Mouse (Mus musculus) stomach, postnatal 0 days (tissue): ENCODE results near the gene Tpcn1. TPM values are rescaled to one million over a fixed set of nuclear protein-coding genes. Genes with fewer than 3 reads are reported as not detected.
A peak's percentile ranks its signal among the peaks of the same experiment; 100 is the strongest.
"Not testable (repeated sequence)": the region's sequence is repeated elsewhere in the genome, so short reads cannot be mapped to it uniquely, and the experiment has no call there.

Source experiments
- ATAC-seq: fragments of 200-750 bp; cut with Nextera tagmentation; 2 replicates; pipeline ENCODE4 v1.8.0; 2017; ENCODE audit not compliant: low FRiP score, low TSS enrichment
- DNase-seq: peaks from one replicate; pipeline ENCODE4 v3.0.0-alpha.2; 2016; ENCODE audit warnings: low spot score
- H3K27ac ChIP-seq: fragments of 300-500 bp; sonication (generic); replicated peaks from 2 replicates; pipeline ENCODE4 v1.5.1; 2014; ENCODE audit warnings: mild to moderate bottlenecking, control low read depth
- H3K27me3 ChIP-seq: fragments of 300-500 bp; sonication (generic); 2 replicates; pipeline ENCODE4 v1.6.1; 2014; ENCODE audit warnings: low read length; ENCODE audit not compliant: control insufficient read depth, insufficient read depth
- H3K36me3 ChIP-seq: fragments of 300-500 bp; sonication (generic); 2 replicates; pipeline ENCODE4 v1.6.1; 2014; ENCODE audit warnings: low read length, mixed read lengths; ENCODE audit not compliant: control insufficient read depth, insufficient read depth
- H3K4me1 ChIP-seq: fragments of 300-500 bp; sonication (generic); replicated peaks from 2 replicates; pipeline ENCODE4 v1.6.1; 2014; ENCODE audit warnings: antibody characterized with exemption; ENCODE audit not compliant: control insufficient read depth, insufficient read depth
- H3K4me2 ChIP-seq: fragments of 300-500 bp; sonication (generic); replicated peaks from 2 replicates; pipeline ENCODE4 v1.6.1; 2014; ENCODE audit warnings: low read depth, mild to moderate bottlenecking, control low read depth, moderate library complexity
- H3K4me3 ChIP-seq: fragments of 300-500 bp; sonication (generic); 2 replicates; pipeline ENCODE4 v1.5.1; 2014; ENCODE audit warnings: low read depth, low read length, control low read depth
- H3K9ac ChIP-seq: fragments of 300-500 bp; sonication (generic); 2 replicates; pipeline ENCODE4 v1.6.1; 2014; ENCODE audit warnings: mild to moderate bottlenecking, low read length, control low read depth, mixed read lengths
- H3K9me3 ChIP-seq: fragments of 300-500 bp; sonication (generic); 2 replicates; pipeline ENCODE4 v1.6.1; 2016; ENCODE audit warnings: low read length; ENCODE audit not compliant: control insufficient read depth
- CTCF ChIP-seq: IDR thresholded peaks from 2 replicates; pipeline ENCODE4 v1.5.1; 2016; ENCODE audit warnings: antibody characterized with exemption, low read depth, mild to moderate bottlenecking, moderate library complexity
- EP300 ChIP-seq: optimal IDR thresholded peaks from 2 replicates; pipeline ENCODE3; 2016; ENCODE audit warnings: antibody characterized with exemption
- WGBS: fragments of 180-500 bp; shearing (Covaris S2); extraction: QIAGEN DNeasy Blood & Tissue Kit; methylation state at CpG from one replicate; pipeline ENCODE4 v1.1.7; 2014; 5-methylcytosine and 5-hydroxymethylcytosine counted together
- polyA plus RNA-seq: library from polyadenylated mRNA; unstranded; fragments of >200 nt; fragmentation: Nextera tagmentation; extraction: Ambion mirVana; gene quantifications from 2 replicates; pipeline ENCODE4 v1.2.1, GENCODE M21; 2015

Gene Tpcn1
- polyA plus RNA-seq, 1 experiment from 2014 or later, result 12.7 TPM

DNA sequence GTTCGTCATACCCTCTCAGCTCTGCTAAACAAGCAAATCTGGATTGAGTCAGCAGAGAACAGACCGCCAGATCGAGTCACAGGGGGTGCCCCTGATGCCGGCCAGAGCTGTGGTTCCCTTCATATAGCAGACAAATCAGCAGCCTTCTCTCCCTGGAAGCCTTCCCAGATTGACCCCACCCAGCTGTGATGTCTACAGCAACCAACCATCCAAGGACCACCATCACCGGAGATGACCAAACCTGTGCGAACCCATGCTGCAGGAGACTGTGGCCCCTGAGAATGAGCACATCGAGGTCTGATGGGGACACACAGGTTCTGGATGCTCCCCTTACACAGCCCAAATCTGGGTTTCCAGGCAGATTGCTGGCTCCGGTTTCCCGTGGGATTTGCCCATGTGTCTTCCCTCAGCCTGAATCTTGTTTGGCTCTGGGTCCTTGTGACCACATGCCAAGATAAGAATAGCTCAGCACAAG lies 86.3 kb downstream of the Tpcn1 start:
- DNase-seq (no peak), ATAC-seq (no peak)
- Histone ChIP-seq H3K36me3 (no peaks in the 10 kb centered on the region), H3K4me1 (0 out of 2 replicates have a peak, but pooled peaks cover 6% of the 10 kb centered on the region), H3K9me3 (no peaks in the 10 kb centered on the region), H3K9ac (peak overlapping the region; percentile 90), H3K4me2 (peak overlapping the region; percentile 98), H3K27me3 (no peaks in the 10 kb centered on the region), H3K4me3 (peak overlapping the region; percentile 90), H3K27ac (no peak overlapping the region)
- TF ChIP-seq EP300, result no peak
- TF ChIP-seq CTCF, result no peak
- WGBS, result 51% methylated on average over 9 of the region's 9 CpGs

DNA sequence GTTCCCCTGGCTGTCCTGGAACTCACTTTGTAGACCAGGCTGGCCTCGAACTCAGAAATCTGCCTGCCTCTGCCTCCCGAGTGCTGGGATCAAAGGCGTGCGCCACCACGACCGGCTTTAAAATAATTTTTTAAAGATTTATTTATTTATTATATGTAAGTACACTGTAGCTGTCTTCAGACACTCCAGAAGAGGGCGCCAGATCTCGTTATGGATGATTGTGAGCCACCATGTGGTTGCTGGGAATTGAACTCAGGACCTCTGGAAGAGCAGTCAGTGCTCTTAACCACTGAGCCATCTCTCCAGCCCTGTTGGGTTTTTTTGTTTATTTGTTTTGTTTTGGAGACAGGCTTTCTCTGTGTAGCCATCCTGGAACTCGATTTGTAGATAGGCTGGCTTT lies 87.9 kb downstream of the Tpcn1 start:
- 93% methylated on average over 9 of the region's 9 CpGs for WGBS
- not testable (repeated sequence) for H3K4me3 ChIP-seq, H3K4me1 ChIP-seq, H3K36me3 ChIP-seq, H3K4me2 ChIP-seq, H3K9ac ChIP-seq, H3K9me3 ChIP-seq, ATAC-seq, H3K27me3 ChIP-seq, DNase-seq, H3K27ac ChIP-seq
- 0 out of 2 replicates have a peak, but pooled peaks have one; percentile 14 for TF ChIP-seq CTCF

GRCm38 (mm10) chr5:120499202-120499601 lies 89.3 kb downstream of the Tpcn1 start:
- no peaks in the 10 kb centered on the region for H3K9me3 ChIP-seq
- DNase-seq (no peak), ATAC-seq (no peak)
- no peaks in the 10 kb centered on the region for H3K27me3 ChIP-seq
- H3K27ac ChIP-seq, result no peak overlapping the region
- no peak overlapping the region for H3K4me3 ChIP-seq
- no peaks in the 10 kb centered on the region for H3K36me3 ChIP-seq
- H3K4me1 ChIP-seq, result 0 out of 2 replicates have a peak, but pooled peaks cover 6% of the 10 kb centered on the region
- WGBS, result 87% methylated on average over 4 of the region's 4 CpGs
- H3K4me2 ChIP-seq, result no peak overlapping the region
- TF ChIP-seq EP300, result no peak
- no peak for TF ChIP-seq CTCF
- no peak overlapping the region for H3K9ac ChIP-seq

DNA sequence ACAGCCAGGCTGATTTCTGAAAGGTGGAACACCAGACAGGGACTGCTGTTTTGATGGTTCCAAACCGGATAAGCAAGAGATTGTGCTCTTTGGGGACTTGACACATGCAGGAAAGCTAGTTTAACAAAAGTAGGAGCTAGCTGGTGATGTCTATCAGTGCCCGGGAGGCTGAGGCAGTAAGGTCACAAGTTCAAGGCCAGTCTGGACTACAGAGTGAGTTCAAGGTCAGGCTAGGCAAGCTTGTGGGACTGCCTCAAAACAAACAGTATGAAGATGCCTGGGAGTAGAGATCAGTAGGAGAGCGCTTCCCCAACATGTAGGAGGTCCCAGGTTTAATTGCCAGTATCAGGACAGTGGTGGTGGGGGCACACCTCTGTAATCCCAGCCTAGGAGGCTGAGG lies 91.4 kb downstream of the Tpcn1 start:
- Histone ChIP-seq H3K4me3 (no peak overlapping the region), H3K9ac (no peak overlapping the region), H3K36me3 (0 out of 2 replicates have a peak, but pooled peaks cover 3% of the 10 kb centered on the region), H3K27ac (no peak overlapping the region), H3K9me3 (no peaks in the 10 kb centered on the region), H3K4me1 (0 out of 2 replicates have a peak, but pooled peaks cover 3% of the 10 kb centered on the region), H3K27me3 (no peaks in the 10 kb centered on the region), H3K4me2 (no peak overlapping the region)
- DNase-seq (no peak), ATAC-seq (no peak)
- no peak for TF ChIP-seq EP300
- TF ChIP-seq CTCF, result no peak
- WGBS, result 85% methylated on average over 3 of the region's 3 CpGs

DNA sequence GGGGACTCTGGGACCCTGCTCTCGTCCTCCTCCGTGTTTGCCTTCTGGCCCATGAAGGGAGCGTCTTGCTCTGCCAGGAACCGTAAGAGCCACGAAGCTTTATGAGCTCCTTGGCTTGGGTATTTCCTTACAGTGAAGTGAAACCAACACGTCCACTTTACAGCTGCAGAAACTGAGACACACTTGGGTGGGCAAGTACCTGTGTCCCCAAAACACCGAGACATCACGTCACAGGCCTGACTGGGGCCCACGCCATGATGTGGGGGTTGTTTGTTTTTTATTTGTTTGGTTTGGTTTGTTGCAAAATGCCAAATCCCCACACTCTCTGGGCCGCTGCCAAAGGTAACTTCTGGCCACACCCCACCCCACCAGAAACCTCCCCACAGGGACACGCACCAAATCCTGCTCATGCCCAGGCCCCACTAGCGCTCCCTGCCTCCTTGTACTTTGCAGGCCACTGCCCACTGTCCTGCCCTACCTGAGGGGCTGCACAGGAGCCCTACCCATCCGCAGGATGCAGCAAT lies 92.7 kb downstream of the Tpcn1 start:
- H3K27ac ChIP-seq, result no peak overlapping the region
- WGBS, result 86% methylated on average over 13 of the region's 13 CpGs
- no peaks in the 10 kb centered on the region for H3K9me3 ChIP-seq
- no peaks in the 10 kb centered on the region for H3K4me1 ChIP-seq
- H3K4me2 ChIP-seq, result no peak overlapping the region
- H3K9ac ChIP-seq, result no peak overlapping the region
- ATAC-seq (no peak), DNase-seq (no peak)
- TF ChIP-seq EP300 (no peak), CTCF (no peak)
- H3K4me3 ChIP-seq, result no peak overlapping the region
- no peaks in the 10 kb centered on the region for H3K27me3 ChIP-seq
- 0 out of 2 replicates have a peak, but pooled peaks cover 3% of the 10 kb centered on the region for H3K36me3 ChIP-seq

GRCm38 (mm10) chr5:120495064-120495702 lies 93.3 kb downstream of the Tpcn1 start:
- TF ChIP-seq CTCF, result no peak
- no peak for TF ChIP-seq EP300
- Histone ChIP-seq H3K4me3 (no peak overlapping the region), H3K27ac (no peak overlapping the region), H3K27me3 (no peaks in the 10 kb centered on the region), H3K9me3 (no peaks in the 10 kb centered on the region), H3K4me1 (no peaks in the 10 kb centered on the region), H3K4me2 (no peak overlapping the region), H3K9ac (peak overlapping the region; percentile 8; the same call in 1 of the 2 replicates), H3K36me3 (0 out of 2 replicates have a peak, but pooled peaks cover 3% of the 10 kb centered on the region)
- no peak for DNase-seq
- WGBS, result 74% methylated on average over 10 of the region's 10 CpGs
- ATAC-seq, result no peak
